Mouse (Mus musculus) CH12.LX (cell line): Measurements from ENCODE around the gene Lcn8. TPM values are rescaled to one million over a fixed set of nuclear protein-coding genes. Genes with fewer than 3 reads are reported as not detected.

ENCODE experiments used
- DNase-seq: peaks from one replicate; pipeline ENCODE4 v3.0.0-alpha.2; 2013; ENCODE audit errors: extremely low read depth
- H3K27ac ChIP-seq: 2 replicates; pipeline ENCODE4 v1.5.1; 2012; ENCODE audit warnings: low read depth, mild to moderate bottlenecking, control low read depth, moderate library complexity; ENCODE audit not compliant: insufficient read depth
- H3K27me3 ChIP-seq: replicated peaks from 2 replicates; pipeline ENCODE3; 2012; ENCODE audit warnings: inconsistent platforms
- H3K36me3 ChIP-seq, 2 experiments: replicated peaks in 1 of 2; 2 replicates each; pipeline versions ENCODE3 to v1.6.1; 2012; ENCODE audit warnings: inconsistent platforms in 1 of 2, low read length in 1 of 2, mild to moderate bottlenecking in 1 of 2, mixed read lengths in 1 of 2, moderate library complexity in 1 of 2; ENCODE audit not compliant: control insufficient read depth in 1 of 2, insufficient read depth in 1 of 2
- H3K4me1 ChIP-seq, 2 experiments: 2 replicates each; pipeline ENCODE4 v1.6.1; 2012; ENCODE audit warnings: inconsistent platforms in 1 of 2, moderate library complexity in 1 of 2; ENCODE audit not compliant: insufficient read depth in 2 of 2, control insufficient read depth in 1 of 2
- H3K4me2 ChIP-seq: 2 replicates; pipeline ENCODE4 v1.6.1; 2012; ENCODE audit warnings: low read depth, mild to moderate bottlenecking, control low read depth; ENCODE audit not compliant: poor library complexity, insufficient read depth, severe bottlenecking
- H3K4me3 ChIP-seq, 3 experiments: fragments of 150-350 bp in 1 of 3; sonication (generic) in 1 of 3; replicated peaks in 1 of 3; 2 replicates each; pipeline versions ENCODE3 to v1.5.1; 2011 to 2012; ENCODE audit warnings: low read depth in 2 of 3, low read length in 2 of 3, mild to moderate bottlenecking in 2 of 3, moderate library complexity in 2 of 3, control low read depth in 1 of 3, improper control_type of control experiment in 1 of 3, inconsistent platforms in 1 of 3, mixed read lengths in 1 of 3; ENCODE audit not compliant: poor library complexity in 1 of 3
- H3K79me2 ChIP-seq: replicated peaks from 2 replicates; pipeline ENCODE4 v1.6.1; 2012; ENCODE audit warnings: mild to moderate bottlenecking, moderate library complexity; ENCODE audit not compliant: control insufficient read depth, poor library complexity, insufficient read depth, severe bottlenecking; ENCODE audit errors: extremely low read depth
- H3K9ac ChIP-seq: 2 replicates; pipeline ENCODE4 v1.6.1; 2012; ENCODE audit warnings: low read depth, mild to moderate bottlenecking, control low read depth, moderate library complexity; ENCODE audit not compliant: insufficient read depth
- H3K9me3 ChIP-seq: replicated peaks from 2 replicates; pipeline ENCODE3; 2012; ENCODE audit warnings: low read length, inconsistent platforms, mixed read lengths
- CHD1 ChIP-seq: IDR thresholded peaks from 2 replicates; pipeline ENCODE4 v1.6.1; 2012; ENCODE audit warnings: low read depth, low read length, improper control_type of control experiment, inconsistent platforms
- CTCF ChIP-seq, 2 experiments: IDR thresholded peaks in 1 of 2; conservative IDR thresholded peaks in 1 of 2; 2 replicates each; pipeline ENCODE4 v1.5.1; 2011 to 2012; ENCODE audit warnings: low read depth in 2 of 2, low read length in 2 of 2, improper control_type of control experiment in 1 of 2, inconsistent platforms in 1 of 2, mild to moderate bottlenecking in 1 of 2, moderate library complexity in 1 of 2
- E2F4 ChIP-seq: IDR thresholded peaks from 2 replicates; pipeline ENCODE4 v1.6.1; 2011; ENCODE audit warnings: low read depth, low read length, improper control_type of control experiment; ENCODE audit not compliant: insufficient replicate concordance
- ELF1 ChIP-seq: IDR thresholded peaks from 2 replicates; pipeline ENCODE4 v1.6.1; 2014; ENCODE audit warnings: low read depth, mild to moderate bottlenecking, inconsistent platforms, low read length, improper control_type of control experiment
- EP300 ChIP-seq: IDR thresholded peaks from 2 replicates; pipeline ENCODE4 v1.6.1; 2011; ENCODE audit warnings: low read length, improper control_type of control experiment
- ETS1 ChIP-seq: conservative IDR thresholded peaks from 2 replicates; pipeline ENCODE4 v1.6.1; 2012; ENCODE audit warnings: low read depth, mild to moderate bottlenecking, inconsistent platforms, low read length, improper control_type of control experiment, moderate library complexity
- HCFC1 ChIP-seq: IDR thresholded peaks from 2 replicates; pipeline ENCODE4 v1.6.1; 2012; ENCODE audit warnings: low read depth, mild to moderate bottlenecking, inconsistent platforms, low read length, improper control_type of control experiment
- IRF4 ChIP-seq: IDR thresholded peaks from 2 replicates; pipeline ENCODE4 v1.6.1; 2014; ENCODE audit warnings: low read depth, mild to moderate bottlenecking, inconsistent platforms, low read length, improper control_type of control experiment
- JUN ChIP-seq: IDR thresholded peaks from 2 replicates; pipeline ENCODE4 v1.6.1; 2011; ENCODE audit warnings: low read depth, mild to moderate bottlenecking, low read length, improper control_type of control experiment, moderate library complexity; ENCODE audit not compliant: insufficient read depth
- JUND ChIP-seq: conservative IDR thresholded peaks from 2 replicates; pipeline ENCODE4 v1.6.1; 2011; ENCODE audit warnings: low read depth, low read length, improper control_type of control experiment
- KAT2A ChIP-seq: IDR thresholded peaks from 2 replicates; pipeline ENCODE4 v1.6.1; 2012; ENCODE audit warnings: low read length, improper control_type of control experiment, inconsistent platforms; ENCODE audit not compliant: insufficient replicate concordance
- MAZ ChIP-seq: IDR thresholded peaks from 2 replicates; pipeline ENCODE4 v1.6.1; 2012; ENCODE audit warnings: low read depth, mild to moderate bottlenecking, inconsistent platforms, low read length, improper control_type of control experiment, moderate library complexity
- MEF2A ChIP-seq: IDR thresholded peaks from 2 replicates; pipeline ENCODE4 v1.6.1; 2014; ENCODE audit warnings: low read depth, mild to moderate bottlenecking, inconsistent platforms, low read length, improper control_type of control experiment, borderline replicate concordance
- MXI1 ChIP-seq: IDR thresholded peaks from 2 replicates; pipeline ENCODE4 v1.6.1; 2011; ENCODE audit warnings: mild to moderate bottlenecking, low read depth, low read length, improper control_type of control experiment
- MYC ChIP-seq: IDR thresholded peaks from 2 replicates; pipeline ENCODE4 v1.6.1; 2011; ENCODE audit warnings: low read depth, mild to moderate bottlenecking, improper control_type of control experiment, low read length
- NELFE ChIP-seq: IDR thresholded peaks from 2 replicates; pipeline ENCODE4 v1.6.1; 2011; ENCODE audit warnings: low read depth, low read length, improper control_type of control experiment
- POLR2A ChIP-seq: IDR thresholded peaks from 2 replicates; pipeline ENCODE4 v1.6.1; 2011; ENCODE audit warnings: low read depth, mild to moderate bottlenecking, improper control_type of control experiment, low read length
- POLR2AphosphoS2 ChIP-seq: IDR thresholded peaks from 2 replicates; pipeline ENCODE4 v1.6.1; 2011; ENCODE audit warnings: low read depth, low read length, improper control_type of control experiment
- SIN3A ChIP-seq: IDR thresholded peaks from 2 replicates; pipeline ENCODE4 v1.6.1; 2012; ENCODE audit warnings: low read length, improper control_type of control experiment, inconsistent platforms
- SMC3 ChIP-seq: IDR thresholded peaks from 2 replicates; pipeline ENCODE4 v1.6.1; 2011; ENCODE audit warnings: low read depth, low read length, improper control_type of control experiment
- UBTF ChIP-seq: IDR thresholded peaks from 2 replicates; pipeline ENCODE4 v1.6.1; 2012; ENCODE audit warnings: low read depth, mild to moderate bottlenecking, inconsistent platforms, low read length, improper control_type of control experiment, moderate library complexity
- USF1 ChIP-seq: IDR thresholded peaks from 2 replicates; pipeline ENCODE4 v1.6.1; 2014; ENCODE audit warnings: low read depth, mild to moderate bottlenecking, inconsistent platforms, low read length, improper control_type of control experiment
- USF2 ChIP-seq: conservative IDR thresholded peaks from 2 replicates; pipeline ENCODE4 v1.6.1; 2011; ENCODE audit warnings: low read depth, low read length, improper control_type of control experiment
- ZC3H11A ChIP-seq: IDR thresholded peaks from 2 replicates; pipeline ENCODE4 v1.6.1; 2012; ENCODE audit warnings: low read depth, mild to moderate bottlenecking, inconsistent platforms, low read length, improper control_type of control experiment
- ZMIZ1 ChIP-seq: IDR thresholded peaks from 2 replicates; pipeline ENCODE4 v1.6.1; 2012; ENCODE audit warnings: low read depth, mild to moderate bottlenecking, inconsistent platforms, low read length, improper control_type of control experiment
- ZNF384 ChIP-seq: IDR thresholded peaks from 2 replicates; pipeline ENCODE4 v1.6.1; 2012; ENCODE audit warnings: low read depth, low read length, improper control_type of control experiment, inconsistent platforms
- dilution Hi-C: fragments of 300-500 bp; cut with MboI; formaldehyde crosslinking; loops from 2 replicates; pipeline ENCODE4 v1.14.3; 2020; ENCODE audit warnings: low sequenced_read_pairs; ENCODE audit not compliant: extremely low pct_unique_long_range_greater_than_20kb, extremely low pct_ligation_motif_present
- in situ Hi-C: fragments of 300-500 bp; cut with MboI; formaldehyde crosslinking; loops from 3 replicates; pipeline ENCODE4 v1.14.3; 2019; ENCODE audit warnings: low sequenced_read_pairs, low pct_ligation_motif_present, low pct_unique_long_range_greater_than_20kb, mixed read lengths
- polyA plus RNA-seq: library from polyadenylated mRNA; unstranded; fragments of >175 nt; gene quantifications from 2 replicates; pipeline ENCODE4 v1.2.1, GENCODE M21; 2012; ENCODE audit warnings: low read depth; ENCODE audit not compliant: insufficient read length
- total RNA-seq, 2 experiments: library from RNA; depleted of rRNA; stranded (reverse); fragments of 300-350 nt in 1 of 2; fragments of >200 nt in 1 of 2; gene quantifications; 2 replicates each; pipeline ENCODE4 v1.2.3; 2012 to 2014

Lcn8 gene
- total and polyA plus RNA-seq, 3 experiments = not detected

- no peak for TF ChIP-seq E2F4
- TF ChIP-seq MAZ = no peak
- TF ChIP-seq POLR2AphosphoS2 = no peak
- TF ChIP-seq CHD1 = no peak
- peak; percentile 56; the same call in 1 of the 2 replicates for TF ChIP-seq POLR2A
- TF ChIP-seq MEF2A = no peak
- no peak for TF ChIP-seq MYC
- no peak for TF ChIP-seq JUN
- TF ChIP-seq HCFC1 = no peak
- TF ChIP-seq JUND = no peak
- TF ChIP-seq ZNF384 = no peak
- no peak for TF ChIP-seq KAT2A
- TF ChIP-seq ELF1 = no peak
Observed at GRCm38 (mm10) chr2:25621229-25622200, 31.4 kb upstream of the Lcn8 start, which contains the start of gene Tmem141 (continued).

DNA sequence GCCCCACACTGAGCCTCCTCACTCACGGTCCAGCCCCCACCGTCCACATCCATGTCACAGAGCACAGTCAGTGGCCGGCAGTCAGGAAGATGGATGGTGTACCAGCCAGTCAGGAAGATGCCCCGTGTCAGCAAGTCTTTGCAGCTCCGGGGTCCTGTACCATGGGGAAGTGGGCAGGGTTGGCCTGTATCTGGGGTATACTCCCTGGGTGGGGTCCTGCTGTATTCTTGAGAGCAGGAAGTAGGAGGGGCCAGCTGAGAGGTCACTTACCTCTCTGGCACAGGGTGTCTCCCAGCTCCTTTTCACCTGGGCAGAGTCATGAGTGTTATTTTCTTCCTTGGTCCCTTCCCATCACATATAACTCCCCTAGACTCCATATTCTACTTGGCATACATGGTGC is 26.9 kb upstream of the Lcn8 start:
- Histone ChIP-seq H3K4me3 (no peak overlapping the region), H3K27me3 (peaks cover 80% of the 10 kb centered on the region)

DNA sequence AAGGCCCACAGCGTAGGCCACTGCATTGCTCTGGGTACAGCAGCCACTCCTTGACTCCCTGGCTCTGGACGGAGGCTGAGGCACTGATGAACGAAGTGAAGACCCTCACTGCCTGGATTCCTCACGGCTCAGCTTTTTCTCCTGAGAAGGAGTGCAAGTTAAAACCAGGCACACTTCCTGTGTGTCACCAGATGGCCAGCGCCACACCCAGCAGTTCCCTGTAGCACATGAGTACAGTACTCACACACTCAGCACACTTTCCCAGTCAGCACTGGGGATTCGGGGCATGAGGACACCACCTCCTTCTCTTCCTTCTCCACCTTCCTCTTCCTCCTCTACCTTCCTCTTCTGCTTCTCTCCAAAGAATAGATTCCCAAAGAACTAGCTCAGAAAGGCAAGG is 25.1 kb upstream of the Lcn8 start, which contains the start of gene Fcna:
Gene Fcna (minus strand): TSS at position 220 of the 400 bp plus-strand sequence.
- Histone ChIP-seq H3K4me3 (no peak within 1 kb of the TSS), H3K36me3 (no peaks in the 10 kb centered on the region), H3K27ac (no peak within 1 kb of the TSS), H3K79me2 (no peaks in the 10 kb centered on the region), H3K9ac (no peak within 1 kb of the TSS), H3K4me2 (no peak within 1 kb of the TSS), H3K4me1 (no peaks in the 10 kb centered on the region), H3K9me3 (no peaks in the 10 kb centered on the region), H3K27me3 (peaks cover 88% of the 10 kb centered on the region)
- dilution Hi-C loops (no loop called here), in situ Hi-C loops (no loop called here)
- no peak for DNase-seq
- TF ChIP-seq ETS1 = no peak
- TF ChIP-seq ZC3H11A = no peak
- TF ChIP-seq MXI1 = no peak
- TF ChIP-seq JUN = no peak
- TF ChIP-seq EP300 = no peak
- TF ChIP-seq ZMIZ1 = no peak
- TF ChIP-seq MAZ = no peak
- no peak for TF ChIP-seq POLR2A
- TF ChIP-seq USF2 = no peak
- TF ChIP-seq SIN3A = no peak
- no peak for TF ChIP-seq UBTF
- no peak for TF ChIP-seq NELFE
- TF ChIP-seq USF1 = no peak

More for the DNA sequence above, 26.9 kb upstream of the Lcn8 start:
- Histone ChIP-seq H3K4me1 (peaks cover 0 to 6% of the 10 kb centered on the region in 2 experiments; a peak in 2 of 4 replicates), H3K79me2 (no peaks in the 10 kb centered on the region), H3K36me3 (no peaks in the 10 kb centered on the region), H3K9me3 (no peaks in the 10 kb centered on the region), H3K4me2 (no peak overlapping the region), H3K9ac (no peak overlapping the region), H3K27ac (no peak overlapping the region)
- no peak for TF ChIP-seq IRF4
- TF ChIP-seq ZMIZ1 = no peak
- TF ChIP-seq SMC3 = no peak
- no peak for TF ChIP-seq MYC
- TF ChIP-seq ELF1 = no peak
- TF ChIP-seq POLR2AphosphoS2 = no peak
- TF ChIP-seq JUN = no peak
- TF ChIP-seq CTCF (conservative IDR thresholded peaks at IDR 0.05 in 1 of 2, IDR thresholded peaks at IDR 0.05 in 1 of 2; ENCODE audit: low read depth in 2 of 2, low read length in 2 of 2) = no peak
- in situ Hi-C loops (no loop called here), dilution Hi-C loops (no loop called here)
- no peak for DNase-seq
